Mouse (Mus musculus): ENCODE measurements around the gene 4931429L15Rik. TPM values are rescaled to one million over a fixed set of nuclear protein-coding genes. Genes with fewer than 3 reads are reported as not detected.

The 4931429L15Rik gene
- polyA plus RNA-seq, 1 experiment from 2014 or later: not detected

DNA sequence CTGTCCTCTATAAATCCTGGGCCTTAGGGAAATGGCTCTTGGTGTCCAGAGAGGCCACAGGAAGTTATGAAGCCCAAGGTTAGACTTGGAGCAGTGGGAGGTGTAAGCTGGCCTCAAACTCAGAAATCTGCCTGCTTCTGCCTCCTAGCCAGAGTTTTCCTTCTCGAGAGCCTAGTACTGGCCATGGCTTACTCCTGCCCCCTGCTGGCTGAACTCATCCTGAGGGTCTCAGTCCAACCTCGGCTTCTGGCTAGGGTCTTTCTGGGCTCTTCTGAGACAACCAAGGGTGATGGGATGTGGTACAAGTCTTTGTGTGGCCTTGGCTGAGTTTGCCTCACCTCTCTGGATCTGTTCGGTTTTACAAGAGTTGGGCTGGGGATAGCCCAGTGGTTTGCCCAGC lies 1.8 kb downstream of the 4931429L15Rik start:
- H3K4me3 ChIP-seq: no peak overlapping the region
- no peaks in the 10 kb centered on the region for H3K36me3 ChIP-seq (replicated peaks)
- no peak for DNase-seq (ENCODE audit: low spot score)
- no peak overlapping the region for H3K27ac ChIP-seq (replicated peaks)
- H3K4me1 ChIP-seq: peaks cover 28% of the 10 kb centered on the region
- H3K9me3 ChIP-seq: peaks cover 7% of the 10 kb centered on the region; the same call in 1 of the 2 replicates
- H3K27me3 ChIP-seq (replicated peaks; ENCODE audit: low read depth, poor library complexity, severe bottlenecking): 0 out of 2 replicates have a peak, but pooled peaks cover 12% of the 10 kb centered on the region
- WGBS: 96% methylated on average over 3 of the region's 3 CpGs

DNA sequence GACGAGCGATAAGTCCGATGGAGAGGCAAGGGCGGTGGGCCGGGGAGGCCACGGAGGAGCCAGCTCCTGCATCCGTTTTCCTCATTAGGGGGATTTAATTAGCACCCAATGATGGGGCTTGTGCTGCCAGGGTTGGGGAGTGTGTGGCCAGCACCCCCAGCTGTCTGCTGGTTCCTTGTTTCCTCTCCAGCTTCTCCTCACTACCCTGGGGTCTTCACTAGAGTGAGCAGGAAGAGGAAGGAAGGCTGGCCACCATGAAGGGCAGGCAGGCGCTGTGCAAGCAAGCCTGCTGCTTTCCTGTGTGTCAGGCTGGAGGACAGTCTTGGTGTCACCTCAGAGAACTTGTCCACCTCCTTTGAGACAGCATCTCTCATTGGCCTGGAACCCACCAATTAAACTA lies 2.9 kb downstream of the 4931429L15Rik start:
- DNase-seq (ENCODE audit: low spot score): no peak
- Histone ChIP-seq H3K27ac (replicated peaks) (no peak overlapping the region), H3K4me1 (peaks cover 28% of the 10 kb centered on the region), H3K4me3 (no peak overlapping the region), H3K36me3 (replicated peaks) (no peaks in the 10 kb centered on the region), H3K9me3 (peaks cover 7% of the 10 kb centered on the region; the same call in 1 of the 2 replicates), H3K27me3 (replicated peaks; ENCODE audit: low read depth, poor library complexity, severe bottlenecking) (0 out of 2 replicates have a peak, but pooled peaks cover 15% of the 10 kb centered on the region)
- 55% methylated on average over 8 of the region's 8 CpGs for WGBS

DNA sequence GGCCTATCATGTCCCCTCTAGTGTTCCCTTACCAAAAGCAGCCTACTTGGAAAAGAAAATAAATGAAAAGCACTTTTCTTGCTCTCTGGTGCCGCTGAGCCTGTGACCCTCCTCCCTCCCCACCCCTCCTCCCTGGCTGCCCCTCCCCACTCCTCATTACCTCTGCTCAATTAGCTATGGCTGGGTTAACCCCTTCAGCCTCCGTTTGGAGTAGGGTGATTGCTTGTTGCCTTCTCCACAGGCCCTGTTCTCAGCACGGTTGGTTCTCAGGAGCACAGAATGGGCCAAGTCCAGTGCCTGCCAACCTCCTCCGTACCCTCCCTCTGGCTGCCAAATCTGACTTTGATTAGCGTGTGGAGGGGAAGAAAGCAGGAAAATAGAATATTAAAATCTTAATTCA lies 3.4 kb downstream of the 4931429L15Rik start:
- 13% methylated on average over 5 of the region's 5 CpGs for WGBS
- Histone ChIP-seq H3K4me3 (0 out of 2 replicates have a peak overlapping the region, but pooled peaks have one; percentile 11), H3K9me3 (peaks cover 7% of the 10 kb centered on the region; the same call in 1 of the 2 replicates), H3K4me1 (peaks cover 28% of the 10 kb centered on the region), H3K36me3 (replicated peaks) (no peaks in the 10 kb centered on the region), H3K27ac (replicated peaks) (peak overlapping the region; percentile 46; the same call in 1 of the 2 replicates), H3K27me3 (replicated peaks; ENCODE audit: low read depth, poor library complexity, severe bottlenecking) (0 out of 2 replicates have a peak, but pooled peaks cover 15% of the 10 kb centered on the region)
- peak; percentile 65 for DNase-seq (ENCODE audit: low spot score)

DNA sequence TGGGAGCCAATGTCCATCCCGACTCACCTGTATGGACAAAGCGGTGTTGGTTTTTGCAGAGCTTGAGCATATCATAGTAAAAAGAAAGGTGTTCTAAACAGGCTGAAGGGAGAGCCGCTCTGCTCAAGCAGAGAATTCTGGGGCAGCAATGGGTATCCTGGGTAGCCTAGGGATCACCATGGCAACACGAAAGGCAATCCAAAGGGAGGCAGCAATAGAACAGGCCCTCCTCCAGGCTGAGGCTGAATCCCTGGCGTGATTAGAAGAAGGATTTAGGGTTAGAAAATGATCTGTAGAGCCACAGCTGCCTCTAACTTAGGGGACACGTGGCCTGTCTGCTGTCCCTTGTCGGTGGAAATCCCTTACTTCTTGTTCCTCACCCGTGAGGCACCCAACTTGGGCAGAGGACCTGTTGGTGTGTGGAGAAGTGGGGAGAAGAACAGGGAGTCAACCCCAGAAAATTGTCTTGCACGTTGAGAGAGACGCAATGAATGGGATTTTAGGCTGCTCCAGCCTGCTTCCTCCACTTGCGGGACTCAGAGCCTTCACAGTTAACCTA lies 3.9 kb downstream of the 4931429L15Rik start:
- DNase-seq (ENCODE audit: low spot score): no peak
- H3K9me3 ChIP-seq: peaks cover 7% of the 10 kb centered on the region; the same call in 1 of the 2 replicates
- peaks cover 28% of the 10 kb centered on the region for H3K4me1 ChIP-seq
- H3K27me3 ChIP-seq (replicated peaks; ENCODE audit: low read depth, poor library complexity, severe bottlenecking): 0 out of 2 replicates have a peak, but pooled peaks cover 15% of the 10 kb centered on the region
- 39% methylated on average over 11 of the region's 11 CpGs for WGBS
- peak overlapping the region; percentile 46; the same call in 1 of the 2 replicates for H3K27ac ChIP-seq (replicated peaks)
- H3K4me3 ChIP-seq: 0 out of 2 replicates have a peak overlapping the region, but pooled peaks have one; percentile 11
- no peaks in the 10 kb centered on the region for H3K36me3 ChIP-seq (replicated peaks)

DNA sequence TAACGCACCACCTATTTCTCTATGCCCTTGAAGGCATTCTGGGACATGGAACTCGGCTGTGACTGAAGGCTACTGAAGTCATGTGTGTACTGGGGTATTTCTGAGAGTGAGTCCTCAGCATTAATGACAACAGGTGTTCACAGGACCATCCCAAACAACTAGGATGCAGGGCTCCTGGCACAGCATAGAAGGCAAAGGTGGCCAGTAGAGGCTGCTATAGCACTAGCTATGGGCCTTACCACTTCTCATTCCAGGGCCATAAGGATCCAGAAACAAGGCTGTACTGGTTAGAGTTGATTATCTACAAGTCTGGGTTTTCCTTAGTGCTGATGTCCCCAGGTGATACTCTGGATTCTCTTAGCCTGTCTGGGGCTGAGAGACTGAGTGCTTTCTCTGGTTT lies 4.9 kb downstream of the 4931429L15Rik start:
- Histone ChIP-seq H3K27ac (replicated peaks) (no peak overlapping the region), H3K4me1 (peaks cover 28% of the 10 kb centered on the region), H3K9me3 (peaks cover 5% of the 10 kb centered on the region; the same call in 1 of the 2 replicates), H3K4me3 (no peak overlapping the region), H3K27me3 (replicated peaks; ENCODE audit: low read depth, poor library complexity, severe bottlenecking) (peaks cover 18% of the 10 kb centered on the region), H3K36me3 (replicated peaks) (no peaks in the 10 kb centered on the region)
- WGBS: 48% methylated on average over 2 of the region's 2 CpGs
- DNase-seq (ENCODE audit: low spot score): no peak

DNA sequence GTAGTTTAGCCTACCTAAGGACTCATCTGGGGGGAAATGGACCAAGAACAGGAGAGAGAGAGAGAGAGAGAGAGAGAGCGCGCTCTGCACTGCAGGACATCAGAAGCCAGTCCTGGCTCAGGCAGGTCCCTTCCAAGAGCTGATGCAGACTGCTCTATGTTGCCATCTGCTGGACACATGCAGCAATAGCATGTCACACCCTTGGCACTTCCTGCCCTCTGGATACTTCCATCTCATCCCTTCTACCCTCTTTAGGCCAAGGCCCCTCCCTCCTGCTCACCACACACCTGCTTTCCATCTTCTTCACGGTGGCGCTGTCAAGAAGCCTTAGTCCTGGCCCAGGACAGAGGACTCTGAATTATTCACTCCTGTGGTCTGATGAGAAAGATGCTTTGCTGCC lies 5.3 kb downstream of the 4931429L15Rik start:
- H3K27ac ChIP-seq (replicated peaks): no peak overlapping the region
- peaks cover 22% of the 10 kb centered on the region for H3K27me3 ChIP-seq (replicated peaks; ENCODE audit: low read depth, poor library complexity, severe bottlenecking)
- peaks cover 3% of the 10 kb centered on the region; the same call in 1 of the 2 replicates for H3K9me3 ChIP-seq
- H3K4me1 ChIP-seq: peaks cover 28% of the 10 kb centered on the region
- DNase-seq (ENCODE audit: low spot score): peak; percentile 79
- WGBS: 8% methylated on average over 4 of the region's 4 CpGs
- H3K4me3 ChIP-seq: no peak overlapping the region
- no peaks in the 10 kb centered on the region for H3K36me3 ChIP-seq (replicated peaks)

DNA sequence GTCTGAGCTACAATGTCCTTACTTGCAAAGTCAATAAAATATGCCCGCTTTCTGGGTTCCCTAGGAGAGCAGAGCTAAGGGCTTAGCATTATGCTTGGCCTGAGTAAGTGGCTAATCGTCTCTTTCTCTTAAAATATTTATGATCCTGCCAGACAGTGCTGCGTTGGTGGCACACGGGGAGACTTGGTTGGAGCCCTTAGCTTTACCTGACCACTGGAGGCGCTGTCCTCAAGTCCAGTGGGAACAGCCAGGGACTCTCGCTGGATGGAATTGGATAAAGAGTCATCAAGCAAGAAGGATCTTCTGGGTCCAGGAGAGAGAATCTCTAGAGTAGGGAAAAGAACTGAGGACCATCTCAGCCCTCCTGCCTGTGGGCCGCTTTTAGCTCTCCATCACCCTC lies 10.7 kb downstream of the 4931429L15Rik start:
- DNase-seq (ENCODE audit: low spot score): peak; percentile 35
- 16% methylated on average over 7 of the region's 7 CpGs for WGBS
- H3K4me3 ChIP-seq: no peak overlapping the region
- no peaks in the 10 kb centered on the region for H3K9me3 ChIP-seq
- no peaks in the 10 kb centered on the region for H3K36me3 ChIP-seq (replicated peaks)
- peaks cover 15% of the 10 kb centered on the region for H3K4me1 ChIP-seq
- H3K27me3 ChIP-seq (replicated peaks; ENCODE audit: low read depth, poor library complexity, severe bottlenecking): peaks cover 36% of the 10 kb centered on the region
- H3K27ac ChIP-seq (replicated peaks): peak overlapping the region; percentile 35; the same call in 1 of the 2 replicates

DNA sequence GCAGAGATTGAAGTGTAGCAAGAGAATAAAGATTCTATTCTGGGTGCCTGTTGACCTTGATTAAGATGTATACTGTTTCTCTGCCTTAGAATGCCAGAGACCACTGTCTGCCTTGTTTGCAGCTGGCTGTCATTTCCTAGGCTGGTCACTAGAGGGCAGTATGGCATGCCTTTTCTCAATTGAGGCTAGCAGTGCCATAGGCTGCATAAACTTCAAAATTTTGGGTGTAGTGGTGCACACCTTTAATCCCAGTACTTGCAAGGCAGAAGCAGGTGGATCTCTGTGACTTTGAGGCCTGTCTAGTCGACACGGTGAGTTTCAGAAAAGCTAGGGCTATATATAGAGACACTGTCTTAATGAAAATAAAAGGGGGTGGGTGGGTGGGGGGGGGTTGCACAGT lies 17.6 kb downstream of the 4931429L15Rik start:
- Histone ChIP-seq H3K27me3 (replicated peaks; ENCODE audit: low read depth, poor library complexity, severe bottlenecking) (no peaks in the 10 kb centered on the region), H3K9me3 (no peaks in the 10 kb centered on the region), H3K36me3 (replicated peaks) (peaks cover 29% of the 10 kb centered on the region), H3K4me3 (no peak overlapping the region), H3K27ac (replicated peaks) (no peak overlapping the region), H3K4me1 (0 out of 2 replicates have a peak, but pooled peaks cover 3% of the 10 kb centered on the region)
- WGBS: 14% methylated on average over 2 of the region's 2 CpGs
- peak; percentile 60 for DNase-seq (ENCODE audit: low spot score)

DNA sequence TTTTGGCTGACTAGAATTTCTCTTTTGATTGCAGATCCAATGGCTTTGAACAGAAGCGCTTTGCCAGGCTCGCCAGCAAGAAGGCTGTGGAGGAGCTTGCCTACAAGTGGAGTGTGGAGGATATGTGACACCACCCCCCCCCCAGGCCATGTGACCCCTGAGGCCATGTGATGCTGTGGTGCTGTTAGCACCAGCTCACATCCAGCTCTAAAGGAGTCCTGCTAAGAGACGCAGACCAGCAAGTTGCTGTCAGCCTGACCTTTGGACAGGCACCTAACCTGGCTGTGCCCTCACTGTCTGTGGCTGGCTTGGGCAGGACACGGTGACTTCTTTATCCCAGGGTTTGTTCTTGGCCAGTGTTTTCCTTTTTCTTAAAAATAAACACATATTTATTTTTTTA lies 21.4 kb downstream of the 4931429L15Rik start:
- peaks cover 63% of the 10 kb centered on the region for H3K36me3 ChIP-seq (replicated peaks)
- DNase-seq (ENCODE audit: low spot score): no peak
- no peaks in the 10 kb centered on the region for H3K9me3 ChIP-seq
- no peaks in the 10 kb centered on the region; the same call in 1 of the 2 replicates for H3K4me1 ChIP-seq
- H3K27ac ChIP-seq (replicated peaks): no peak overlapping the region
- 83% methylated on average over 4 of the region's 4 CpGs for WGBS
- H3K27me3 ChIP-seq (replicated peaks; ENCODE audit: low read depth, poor library complexity, severe bottlenecking): no peaks in the 10 kb centered on the region
- H3K4me3 ChIP-seq: no peak overlapping the region

DNA sequence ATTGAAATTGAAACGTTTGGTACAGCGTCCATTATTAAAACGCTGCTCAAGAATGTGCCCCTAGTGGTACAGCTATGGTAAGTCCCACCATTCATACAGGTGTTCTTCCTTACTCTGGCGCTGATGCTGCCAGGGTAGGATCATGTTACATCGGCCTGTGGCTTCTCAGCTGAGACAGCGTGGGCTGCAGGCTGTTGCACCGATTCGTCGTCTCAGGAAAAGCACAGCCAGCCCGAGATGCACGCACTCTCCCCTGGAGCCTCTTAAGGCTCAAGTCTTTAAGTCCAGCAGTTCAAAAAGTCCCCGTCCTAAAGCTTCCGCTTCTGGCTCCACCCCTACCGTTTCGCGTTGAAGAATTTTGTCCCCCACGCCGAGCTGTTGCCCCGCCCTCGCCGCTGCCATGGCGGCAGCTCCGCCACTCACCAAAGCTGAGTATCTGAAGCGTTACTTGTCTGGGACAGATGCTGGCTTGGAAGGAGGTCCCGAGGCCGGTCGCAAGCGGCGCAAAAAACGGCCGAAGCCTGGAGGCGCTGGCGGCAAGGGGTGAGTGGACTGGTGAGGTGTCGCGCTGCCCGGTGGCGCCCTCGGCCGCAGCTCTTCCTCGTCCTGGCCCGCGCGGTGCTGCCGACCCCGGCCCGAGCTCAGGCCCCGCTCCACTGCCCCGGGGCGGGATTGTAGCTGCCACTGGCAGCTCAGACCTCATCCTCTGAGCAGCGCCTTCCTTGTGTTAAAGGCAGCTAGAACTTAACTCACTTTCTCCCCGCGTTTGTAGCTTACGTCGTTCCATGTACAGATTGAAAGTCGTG lies 37.0 kb downstream of the 4931429L15Rik start, which contains the start of gene Bud13:
Bud13 (plus strand) TSS at position 378 of the 806 bp plus-strand sequence.
- peak within 1 kb of the TSS; percentile 87 for H3K4me3 ChIP-seq

DNA sequence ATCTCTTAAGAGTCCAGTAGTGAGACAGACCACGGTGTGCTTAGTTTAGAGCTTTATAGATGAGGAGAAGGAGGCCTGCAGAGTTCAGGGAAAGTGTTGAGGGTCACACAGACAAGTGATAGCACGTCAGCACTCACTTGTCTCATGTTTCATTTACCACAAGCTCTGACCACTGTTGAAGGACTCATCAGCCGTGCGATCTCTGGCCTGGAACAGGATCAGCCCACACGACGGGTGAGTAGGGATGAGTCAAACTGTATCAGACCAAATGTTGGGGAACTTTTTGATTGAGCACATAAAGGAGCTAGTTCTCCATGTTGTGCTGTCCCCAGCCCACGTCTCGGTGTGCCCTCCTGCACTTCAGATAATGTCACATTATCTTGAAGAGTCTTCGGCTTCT lies 45.3 kb downstream of the 4931429L15Rik start:
- WGBS: 91% methylated on average over 9 of the region's 9 CpGs
- Histone ChIP-seq H3K36me3 (replicated peaks) (peaks cover 54% of the 10 kb centered on the region), H3K4me3 (peak overlapping the region; percentile 95; the same call in 1 of the 2 replicates)

More for the DNA sequence above, 37.0 kb downstream of the 4931429L15Rik start, which contains the start of gene Bud13:
- Histone ChIP-seq H3K36me3 (replicated peaks) (peaks cover 67% of the 10 kb centered on the region), H3K9me3 (no peaks in the 10 kb centered on the region), H3K4me1 (peaks cover 17% of the 10 kb centered on the region), H3K27ac (replicated peaks) (peak within 1 kb of the TSS; percentile 91), H3K27me3 (replicated peaks; ENCODE audit: low read depth, poor library complexity, severe bottlenecking) (no peaks in the 10 kb centered on the region)
- WGBS: under 1% methylated on average over 55 of the region's 55 CpGs
- peak; percentile 92 for DNase-seq (ENCODE audit: low spot score)

DNA sequence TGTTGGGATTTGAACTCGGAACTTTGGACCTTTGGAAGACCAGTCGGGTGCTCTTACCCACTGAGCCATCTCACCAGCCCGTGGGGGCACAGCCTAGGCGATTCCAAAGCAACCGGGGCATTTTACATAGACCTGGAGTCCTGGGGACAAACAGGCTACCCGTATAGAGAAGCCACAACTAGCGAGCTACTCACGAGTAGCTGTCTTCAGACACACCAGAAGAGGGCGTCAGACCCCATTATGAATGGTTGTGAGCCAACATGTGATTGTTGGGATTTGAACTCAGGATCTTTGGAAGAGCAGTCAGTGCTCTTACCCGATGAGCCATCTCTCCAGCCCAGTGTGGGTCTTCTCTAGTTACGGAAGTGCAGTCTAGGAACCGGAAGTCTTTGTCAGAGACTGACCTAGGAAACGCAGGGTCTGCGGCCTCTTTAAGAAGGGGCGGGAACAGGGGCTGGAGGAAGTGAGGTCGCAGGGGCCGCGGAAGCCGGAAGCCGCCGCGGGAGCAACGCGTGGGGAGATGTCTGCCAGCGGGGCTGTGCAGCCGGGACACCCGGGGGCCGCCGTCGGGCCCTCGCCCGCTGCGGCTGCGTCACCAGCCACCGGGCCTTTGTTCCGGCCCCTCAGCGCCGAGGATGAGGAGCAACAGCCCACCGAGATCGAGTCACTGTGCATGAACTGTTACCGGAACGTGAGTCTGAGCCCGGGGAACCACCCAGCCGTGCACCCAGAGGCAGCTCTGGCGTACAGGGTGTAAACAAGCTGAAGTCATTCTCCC lies 46.9 kb downstream of the 4931429L15Rik start, which contains the start of gene Zpr1:
Zpr1 (plus strand) TSS at position 388 of the 778 bp plus-strand sequence.
- H3K36me3 ChIP-seq (replicated peaks): peaks cover 38% of the 10 kb centered on the region
- no peaks in the 10 kb centered on the region for H3K9me3 ChIP-seq
- DNase-seq (ENCODE audit: low spot score): peak; percentile 92
- H3K27ac ChIP-seq (replicated peaks): peak within 1 kb of the TSS; percentile 86
- H3K27me3 ChIP-seq (replicated peaks; ENCODE audit: low read depth, poor library complexity, severe bottlenecking): peaks cover 42% of the 10 kb centered on the region
- WGBS: 6% methylated on average over 45 of the region's 45 CpGs
- peaks cover 32% of the 10 kb centered on the region for H3K4me1 ChIP-seq
- peak within 1 kb of the TSS; percentile 95 for H3K4me3 ChIP-seq

More for the DNA sequence above, 45.3 kb downstream of the 4931429L15Rik start:
- no peak for DNase-seq (ENCODE audit: low spot score)
- H3K27me3 ChIP-seq (replicated peaks; ENCODE audit: low read depth, poor library complexity, severe bottlenecking): peaks cover 26% of the 10 kb centered on the region
- H3K27ac ChIP-seq (replicated peaks): no peak overlapping the region
- H3K4me1 ChIP-seq: peaks cover 26% of the 10 kb centered on the region
- H3K9me3 ChIP-seq: no peaks in the 10 kb centered on the region

Data from embryonic facial prominence, embryonic 10.5 days (tissue).